Mouse (Mus musculus): ENCODE measurements around the gene Gm20388. TPM values are rescaled to one million over a fixed set of nuclear protein-coding genes. Genes with fewer than 3 reads are reported as not detected.

The Gm20388 gene
- polyA plus RNA-seq, 1 experiment, result 18.7 TPM

GRCm38 (mm10) chr8:124271518-124271917 is 4360.9 kb downstream of the Gm20388 start:
- no peak overlapping the region for H3K27ac ChIP-seq (ENCODE audit: insufficient read depth, low read length)
- DNase-seq, result no peak
- peaks cover 46% of the 10 kb centered on the region for H3K4me1 ChIP-seq (ENCODE audit: control insufficient read depth, insufficient read depth, low read length)
- TF ChIP-seq POLR2A (IDR thresholded peaks at IDR 0.05; ENCODE audit: borderline replicate concordance, insufficient read depth, low read length), result no peak
- TF ChIP-seq CTCF (IDR thresholded peaks at IDR 0.05; ENCODE audit: borderline replicate concordance, insufficient read depth, low read depth, low read length), result no peak
- WGBS, result 95% methylated on average over 12 of the region's 12 CpGs
- no peak overlapping the region for H3K4me3 ChIP-seq (replicated peaks; ENCODE audit: insufficient read depth, low read depth, low read length)
- no peaks in the 10 kb centered on the region for H3K27me3 ChIP-seq (ENCODE audit: control insufficient read depth, insufficient read depth, low read length)

- H3K4me1 ChIP-seq (ENCODE audit: control insufficient read depth, insufficient read depth, low read length), result peaks cover 48% of the 10 kb centered on the region
- 50% methylated on average over 3 of the region's 3 CpGs for WGBS
- H3K4me3 ChIP-seq (replicated peaks; ENCODE audit: insufficient read depth, low read depth, low read length), result no peak overlapping the region
- DNase-seq, result peak in 1 of 2 experiments; percentile 5
- no peak overlapping the region for H3K27ac ChIP-seq (ENCODE audit: insufficient read depth, low read length)
- H3K27me3 ChIP-seq (ENCODE audit: control insufficient read depth, insufficient read depth, low read length), result no peaks in the 10 kb centered on the region
- TF ChIP-seq CTCF (IDR thresholded peaks at IDR 0.05; ENCODE audit: borderline replicate concordance, insufficient read depth, low read depth, low read length) (no peak), POLR2A (IDR thresholded peaks at IDR 0.05; ENCODE audit: borderline replicate concordance, insufficient read depth, low read length) (no peak)
Measured at GRCm38 (mm10) chr8:124272792-124273191, 4362.2 kb downstream of the Gm20388 start.

- no peak for DNase-seq
- H3K4me1 ChIP-seq (ENCODE audit: control insufficient read depth, insufficient read depth, low read length), result peaks cover 58% of the 10 kb centered on the region
- H3K27ac ChIP-seq (ENCODE audit: insufficient read depth, low read length), result no peak overlapping the region
- H3K27me3 ChIP-seq (ENCODE audit: control insufficient read depth, insufficient read depth, low read length), result no peaks in the 10 kb centered on the region
- TF ChIP-seq CTCF (IDR thresholded peaks at IDR 0.05; ENCODE audit: borderline replicate concordance, insufficient read depth, low read depth, low read length) (no peak), POLR2A (IDR thresholded peaks at IDR 0.05; ENCODE audit: borderline replicate concordance, insufficient read depth, low read length) (no peak)
- no peak overlapping the region for H3K4me3 ChIP-seq (replicated peaks; ENCODE audit: insufficient read depth, low read depth, low read length)
- WGBS, result 73% methylated on average over 8 of the region's 8 CpGs
Measured at GRCm38 (mm10) chr8:124273606-124274218, 4363.1 kb downstream of the Gm20388 start.

- 79% methylated on average over 10 of the region's 10 CpGs for WGBS
- H3K4me3 ChIP-seq (replicated peaks; ENCODE audit: insufficient read depth, low read depth, low read length), result no peak overlapping the region
- no peak overlapping the region for H3K27ac ChIP-seq (ENCODE audit: insufficient read depth, low read length)
- peaks cover 63% of the 10 kb centered on the region for H3K4me1 ChIP-seq (ENCODE audit: control insufficient read depth, insufficient read depth, low read length)
- H3K27me3 ChIP-seq (ENCODE audit: control insufficient read depth, insufficient read depth, low read length), result no peaks in the 10 kb centered on the region
- no peak for DNase-seq
- TF ChIP-seq POLR2A (IDR thresholded peaks at IDR 0.05; ENCODE audit: borderline replicate concordance, insufficient read depth, low read length) (no peak), CTCF (IDR thresholded peaks at IDR 0.05; ENCODE audit: borderline replicate concordance, insufficient read depth, low read depth, low read length) (no peak)
Measured at GRCm38 (mm10) chr8:124274441-124275120, 4363.9 kb downstream of the Gm20388 start.

- TF ChIP-seq CTCF (IDR thresholded peaks at IDR 0.05; ENCODE audit: borderline replicate concordance, insufficient read depth, low read depth, low read length), result no peak
- no peak for TF ChIP-seq POLR2A (IDR thresholded peaks at IDR 0.05; ENCODE audit: borderline replicate concordance, insufficient read depth, low read length)
- peak in 1 of 2 experiments; percentile 21 for DNase-seq
- WGBS, result 54% methylated on average over 10 of the region's 10 CpGs
- Histone ChIP-seq H3K4me3 (replicated peaks; ENCODE audit: insufficient read depth, low read depth, low read length) (no peak overlapping the region), H3K4me1 (ENCODE audit: control insufficient read depth, insufficient read depth, low read length) (peaks cover 69% of the 10 kb centered on the region), H3K27ac (ENCODE audit: insufficient read depth, low read length) (no peak overlapping the region), H3K27me3 (ENCODE audit: control insufficient read depth, insufficient read depth, low read length) (no peaks in the 10 kb centered on the region)
Measured at GRCm38 (mm10) chr8:124275377-124276071, 4364.9 kb downstream of the Gm20388 start.

GRCm38 (mm10) chr8:124277951-124278910 is 4367.6 kb downstream of the Gm20388 start:
- 36% methylated on average over 24 of the region's 24 CpGs for WGBS
- Histone ChIP-seq H3K27ac (ENCODE audit: insufficient read depth, low read length) (0 out of 2 replicates have a peak overlapping the region, but pooled peaks have one; percentile 3), H3K4me1 (ENCODE audit: control insufficient read depth, insufficient read depth, low read length) (peaks cover 82% of the 10 kb centered on the region), H3K4me3 (replicated peaks; ENCODE audit: insufficient read depth, low read depth, low read length) (no peak overlapping the region), H3K27me3 (ENCODE audit: control insufficient read depth, insufficient read depth, low read length) (no peaks in the 10 kb centered on the region)
- TF ChIP-seq CTCF (IDR thresholded peaks at IDR 0.05; ENCODE audit: borderline replicate concordance, insufficient read depth, low read depth, low read length) (no peak), POLR2A (IDR thresholded peaks at IDR 0.05; ENCODE audit: borderline replicate concordance, insufficient read depth, low read length) (no peak)
- DNase-seq, result peak; percentile 57 to 62
